Mouse (Mus musculus): ENCODE data around the gene Fam172a.

The Fam172a gene

DNA sequence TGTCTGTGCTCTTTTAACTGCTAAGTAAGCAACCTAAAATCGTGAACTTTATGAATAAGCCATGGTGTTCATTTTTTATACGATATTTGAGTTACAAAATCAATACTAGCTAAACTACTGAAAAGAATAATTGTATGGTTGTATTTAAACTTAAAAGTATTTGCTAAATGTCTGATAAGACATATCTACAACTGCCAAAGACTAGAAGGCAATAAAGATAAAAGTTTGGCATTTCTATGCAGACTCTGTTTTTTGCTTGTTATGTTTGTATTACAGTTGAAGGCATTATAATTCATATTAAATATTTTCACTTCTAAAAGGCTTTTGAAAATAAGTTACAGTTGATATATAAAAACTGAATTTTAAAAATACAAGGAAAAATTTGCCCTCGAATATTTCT is 274.4 kb downstream of the Fam172a start:
- no peak for DNase-seq (ENCODE audit: low spot score in 2 of 2)

DNA sequence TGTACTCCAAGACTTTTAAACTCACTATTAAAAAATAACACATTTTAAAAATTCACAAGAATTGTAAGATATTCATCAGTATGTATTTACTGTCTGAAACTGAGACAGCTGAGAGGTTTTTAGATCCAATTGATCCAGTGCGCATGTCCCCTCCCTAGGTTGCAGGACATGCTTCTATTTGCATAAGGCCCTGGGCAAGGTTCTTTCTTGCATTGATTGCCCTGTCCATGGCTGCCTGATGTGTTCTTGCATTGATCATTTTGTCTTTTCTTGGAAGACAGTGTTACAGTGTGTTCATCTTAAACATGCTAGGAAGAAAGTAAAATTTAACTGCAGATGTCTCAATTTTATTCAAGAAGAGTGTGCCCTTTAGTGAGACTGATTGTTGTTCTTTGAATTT is 275.3 kb downstream of the Fam172a start:
- DNase-seq (ENCODE audit: low spot score in 2 of 2), result no peak

DNA sequence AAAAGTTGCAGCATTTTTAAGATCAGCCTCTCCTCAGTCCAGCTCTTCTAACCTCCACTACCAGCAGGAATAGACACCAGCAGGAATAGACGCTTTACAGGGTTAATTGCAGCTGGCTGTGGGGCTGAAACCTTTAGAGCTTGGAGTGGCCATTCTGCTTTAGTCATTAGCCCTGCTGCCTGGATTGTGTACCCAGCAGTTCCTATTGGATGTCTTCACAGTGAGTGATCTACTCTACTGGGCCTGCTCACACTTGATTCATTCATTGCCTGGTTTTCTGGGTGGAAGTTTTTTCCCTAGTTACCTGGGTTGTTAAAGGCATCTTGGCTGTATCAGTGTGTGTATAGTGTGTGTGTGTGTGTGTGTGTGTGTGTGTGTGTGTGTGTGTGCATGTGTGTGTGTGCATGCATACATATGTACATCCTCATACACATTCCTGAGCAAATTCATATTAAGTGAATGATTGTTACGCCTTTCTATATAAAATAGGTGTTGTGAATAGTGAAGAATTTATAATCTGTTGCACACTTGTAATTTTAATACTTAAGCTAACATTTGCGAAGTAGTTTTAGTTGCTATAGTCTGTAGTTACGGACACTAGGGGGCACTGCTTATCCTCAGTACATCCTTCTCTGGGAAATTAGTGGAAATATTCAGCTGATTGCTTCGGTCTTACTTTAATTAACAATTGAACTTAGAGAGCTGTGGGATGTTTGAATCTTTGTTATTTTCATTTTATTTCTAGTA is 280.4 kb downstream of the Fam172a start:
- no peak for DNase-seq (ENCODE audit: low spot score in 2 of 2)

DNA sequence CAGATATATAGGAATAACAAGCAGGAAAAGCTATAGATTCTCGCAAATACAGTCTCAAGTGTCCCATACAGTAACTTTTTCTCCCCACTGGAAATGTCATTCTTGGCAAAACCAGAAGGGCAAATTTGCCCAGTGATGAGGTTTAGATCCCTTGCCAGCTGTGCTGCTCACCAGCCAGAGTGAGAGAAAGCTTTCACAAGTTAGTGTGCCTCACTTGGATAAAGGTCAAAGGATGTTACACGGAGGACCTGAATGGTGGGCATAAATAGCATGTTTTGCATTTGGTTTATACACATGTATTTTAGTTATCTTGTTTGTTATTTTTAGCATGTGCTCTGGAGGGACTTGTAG is 281.0 kb downstream of the Fam172a start:
- no peak for DNase-seq (ENCODE audit: low spot score in 2 of 2)

DNA sequence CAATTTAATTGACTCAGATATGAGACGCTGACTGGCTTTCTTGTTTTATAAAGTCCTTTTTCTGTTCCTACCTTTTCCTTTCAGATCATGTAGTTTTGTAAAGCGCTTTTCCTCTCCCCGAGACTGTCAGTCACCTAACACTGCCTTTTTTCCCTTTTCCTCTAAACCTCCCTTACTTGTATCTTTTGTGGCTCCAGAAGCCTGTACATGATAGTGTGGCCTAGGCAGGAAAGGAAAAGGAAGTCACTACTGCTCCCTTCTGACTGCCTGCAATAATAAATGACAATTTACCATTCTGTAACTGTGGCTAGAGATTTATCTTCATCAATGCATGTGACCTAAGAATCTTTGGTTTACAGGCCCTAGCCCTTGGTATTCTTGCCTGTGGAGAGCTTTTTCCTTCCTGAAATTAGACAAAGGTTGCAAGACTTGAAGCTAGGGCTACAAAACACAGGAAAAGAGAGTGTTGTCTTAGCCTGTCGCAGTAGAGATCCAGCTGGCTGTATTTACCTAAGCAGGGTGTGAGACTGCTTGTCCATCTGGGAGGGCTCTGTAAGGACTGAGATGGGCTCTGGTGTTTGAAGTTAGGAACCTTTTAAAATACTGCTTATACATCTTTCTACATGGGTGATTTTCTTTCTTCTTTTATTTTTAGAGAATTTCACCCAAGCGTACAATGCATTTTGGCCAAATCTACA is 289.5 kb downstream of the Fam172a start:
- DNase-seq (ENCODE audit: low spot score in 2 of 2), result no peak

DNA sequence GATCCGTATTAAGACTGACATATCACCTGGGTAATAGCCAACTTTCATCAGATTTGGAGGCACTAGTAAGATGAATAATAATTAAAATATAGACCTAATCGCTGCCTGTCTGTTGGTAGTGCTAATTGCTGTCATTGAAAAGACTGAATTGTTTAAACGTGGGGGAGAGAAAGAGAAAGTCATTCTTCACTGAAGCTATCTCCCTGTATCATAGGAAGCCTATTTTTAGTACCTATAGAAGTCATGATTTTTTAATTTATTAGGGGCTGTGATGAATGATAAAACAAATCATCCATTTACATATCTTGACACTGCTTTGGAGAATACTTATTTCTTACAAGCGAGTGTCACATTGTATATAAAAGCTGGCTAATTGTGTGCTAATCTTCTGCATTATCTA is 302.8 kb downstream of the Fam172a start:
- DNase-seq (ENCODE audit: low spot score in 2 of 2), result no peak

DNA sequence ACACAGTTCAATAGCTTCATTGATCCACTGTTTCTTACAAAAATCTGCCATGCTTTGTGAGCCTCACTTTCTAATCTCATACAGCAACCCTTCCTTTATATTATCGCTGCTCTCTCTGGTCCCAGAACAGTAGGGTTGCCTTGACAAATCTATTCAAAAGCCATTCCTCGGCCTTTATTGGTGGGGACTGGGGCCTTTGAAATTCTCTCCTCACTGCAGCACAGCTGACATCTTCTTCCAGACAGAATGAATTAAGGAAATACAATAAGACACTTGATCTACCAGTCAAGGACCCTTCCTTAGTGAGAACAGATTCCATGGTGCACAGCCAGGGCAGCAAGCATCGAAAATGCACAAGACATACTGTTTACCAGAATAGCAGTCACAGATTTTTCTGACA is 303.5 kb downstream of the Fam172a start:
- no peak for DNase-seq (ENCODE audit: low spot score in 2 of 2)

DNA sequence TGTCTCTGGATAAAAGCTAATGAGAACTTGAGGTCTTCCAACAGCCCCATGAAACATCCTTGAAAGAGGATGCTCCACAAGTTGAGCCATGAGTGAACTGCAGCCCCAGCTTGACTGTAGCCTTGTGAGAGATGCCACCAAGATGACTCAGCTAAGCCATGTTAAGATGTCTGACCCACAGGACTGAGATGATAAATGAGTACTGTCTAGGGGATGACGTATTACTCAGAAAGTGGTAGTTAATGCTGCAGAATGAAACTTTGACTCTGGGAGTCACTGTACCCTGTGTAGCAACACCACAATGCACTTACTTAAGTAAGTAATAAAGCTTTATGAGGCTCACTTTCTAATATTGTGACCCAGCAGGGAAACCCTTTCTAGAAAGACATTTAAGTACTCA is 308.3 kb downstream of the Fam172a start:
- no peak for DNase-seq (ENCODE audit: low spot score in 2 of 2)

DNA sequence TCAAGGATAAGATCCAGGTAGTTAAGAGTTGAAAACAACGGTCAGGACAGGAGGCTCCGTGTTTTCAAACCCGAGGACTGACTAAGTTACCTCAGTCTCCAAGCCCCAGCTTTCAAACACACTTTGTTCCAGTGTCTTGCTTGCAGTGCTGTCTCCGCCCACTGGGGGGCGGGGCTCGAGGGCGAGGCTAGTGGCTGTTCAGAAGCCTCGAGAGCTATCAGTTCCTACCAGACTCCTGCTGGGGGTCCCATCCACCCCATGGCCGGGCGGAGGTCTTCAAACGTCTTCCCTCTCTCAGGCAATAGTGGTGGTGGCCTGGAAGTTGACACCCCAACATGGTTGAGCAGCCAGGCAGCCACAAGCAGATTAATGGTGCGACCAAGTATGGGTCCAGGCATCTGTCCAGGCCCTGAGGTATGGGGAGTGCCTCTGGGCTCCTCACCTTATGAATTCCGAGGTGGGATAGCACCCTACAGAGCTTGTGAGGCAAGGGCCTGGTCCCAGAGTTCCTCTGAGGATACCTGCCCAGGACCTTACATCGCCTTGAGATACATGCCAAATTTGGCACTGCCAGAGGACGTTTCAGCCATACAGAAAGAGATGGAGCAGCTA is 323.0 kb downstream of the Fam172a start, which contains the start of gene Pou5f2:
TSS of gene Pou5f2 (plus strand) at position 220 of the 612 bp plus-strand sequence.
- DNase-seq (ENCODE audit: low spot score in 2 of 2), result peak in 1 of 2 experiments; percentile 4

DNA sequence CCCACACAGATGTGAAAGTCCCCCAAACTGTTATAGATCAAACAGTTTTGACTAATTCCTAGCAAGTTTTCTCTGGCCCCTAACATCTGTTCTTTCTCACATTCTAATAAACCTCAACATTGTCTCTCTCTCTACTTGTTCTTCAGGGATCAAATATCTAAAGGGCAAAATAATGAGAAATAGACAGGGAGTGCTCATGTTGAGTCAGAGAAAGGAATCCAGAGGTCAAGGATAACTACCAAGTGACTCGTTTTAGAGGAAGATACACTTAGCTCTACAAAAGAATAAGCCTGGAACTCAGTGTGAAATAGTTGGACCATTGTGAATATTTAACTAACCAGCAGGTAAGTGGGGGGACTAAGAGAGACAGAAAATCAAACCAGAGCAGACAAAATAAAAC is 331.0 kb downstream of the Fam172a start:
- DNase-seq (ENCODE audit: low spot score in 2 of 2), result no peak

DNA sequence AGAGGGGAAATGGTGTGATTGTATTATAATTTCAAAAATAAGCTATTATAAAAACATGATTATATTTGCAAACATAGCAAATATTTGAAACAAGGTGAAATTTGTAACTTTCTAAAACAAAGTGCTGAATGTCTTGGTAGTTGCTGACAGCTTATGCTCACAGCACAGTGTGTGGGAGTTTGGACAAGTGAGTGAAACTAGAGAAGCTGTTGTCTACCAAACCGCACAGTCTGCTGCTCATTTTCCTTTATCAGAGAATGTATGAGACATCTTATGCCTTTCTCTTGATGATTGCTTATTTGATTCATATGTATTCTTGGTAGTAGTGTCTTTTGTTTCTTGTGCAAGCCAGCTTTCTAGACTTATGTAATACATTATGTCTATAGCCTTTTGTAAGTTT is 335.4 kb downstream of the Fam172a start:
- no peak for DNase-seq (ENCODE audit: low spot score in 2 of 2)

DNA sequence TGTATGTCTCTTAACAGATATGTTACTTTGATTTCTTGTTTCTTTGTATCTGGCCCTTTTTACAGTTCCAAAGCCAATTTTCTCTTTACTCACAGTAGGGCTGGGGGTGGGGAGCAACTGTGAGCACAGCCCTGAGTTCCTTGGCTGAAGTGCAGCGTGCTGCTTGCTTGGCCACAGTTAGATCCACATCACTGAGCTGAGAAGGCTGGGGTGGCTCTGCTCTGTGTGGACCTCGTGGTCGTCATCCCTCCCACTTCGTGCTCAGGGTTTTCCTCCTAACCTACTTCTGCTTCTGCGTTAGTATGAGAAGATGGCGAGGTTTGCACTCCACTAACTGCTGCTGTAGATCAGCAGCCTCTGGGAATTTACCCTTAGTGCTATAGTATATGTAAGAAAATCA is 341.4 kb downstream of the Fam172a start:
- no peak for DNase-seq (ENCODE audit: low spot score in 2 of 2)

DNA sequence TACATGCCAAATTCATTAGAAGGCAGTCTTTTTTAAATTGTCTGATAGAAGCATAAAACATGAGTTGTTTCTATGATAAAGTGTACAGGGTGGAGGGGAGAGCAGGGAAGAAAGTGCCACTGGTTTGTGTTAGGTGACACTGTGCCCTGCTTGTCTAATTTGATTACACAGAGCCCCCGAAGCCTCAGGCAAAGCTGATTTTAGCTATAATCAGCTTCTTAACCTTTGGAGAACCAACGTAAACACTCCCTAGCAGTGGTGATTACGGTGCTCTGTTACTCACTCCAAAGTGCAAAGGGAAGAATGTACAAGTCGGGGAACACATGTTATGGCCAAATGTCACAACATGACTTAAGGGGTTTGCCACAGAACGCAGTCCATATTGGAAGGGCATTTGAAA is 343.3 kb downstream of the Fam172a start:
- DNase-seq (ENCODE audit: low spot score in 2 of 2), result no peak

DNA sequence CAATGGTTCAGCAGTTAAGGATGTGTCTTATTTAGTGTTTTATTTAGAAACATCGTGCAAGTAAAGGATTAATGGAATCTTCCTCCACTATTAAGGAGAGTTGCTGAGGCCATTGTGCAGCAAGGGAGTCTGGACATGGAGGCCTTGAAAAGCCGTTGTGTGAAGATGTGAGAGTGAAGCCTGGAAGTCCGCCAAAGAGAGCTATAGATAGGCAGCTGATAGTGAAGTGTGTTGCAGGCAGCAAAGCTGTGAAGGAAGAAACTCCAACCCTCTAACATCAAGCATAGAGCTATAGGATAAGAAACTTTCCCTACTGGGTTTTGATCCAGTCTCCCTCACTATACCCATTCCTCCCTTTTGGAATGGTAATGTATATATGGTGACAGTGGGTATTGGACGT is 385.9 kb downstream of the Fam172a start:
- DNase-seq (ENCODE audit: low spot score in 2 of 2), result no peak

DNA sequence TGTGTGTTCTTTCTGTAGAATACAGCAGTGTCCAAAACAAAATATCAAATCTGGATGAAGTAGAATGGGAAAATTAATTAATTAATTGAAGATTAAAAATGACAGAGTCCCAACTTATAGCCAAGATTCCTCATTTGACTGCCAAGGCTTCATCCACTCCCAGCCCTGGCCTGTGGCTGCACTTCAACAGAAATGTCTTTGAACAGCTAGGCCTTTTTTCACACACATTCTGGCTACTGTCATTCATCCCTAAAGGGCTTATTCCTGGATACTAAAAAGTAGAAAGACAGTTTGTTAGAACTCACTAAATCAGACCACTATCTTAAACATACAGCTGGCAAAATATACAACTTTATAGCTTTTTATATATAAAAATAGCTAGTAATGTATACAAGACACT is 388.9 kb downstream of the Fam172a start:
- no peak for DNase-seq (ENCODE audit: low spot score in 2 of 2)

DNA sequence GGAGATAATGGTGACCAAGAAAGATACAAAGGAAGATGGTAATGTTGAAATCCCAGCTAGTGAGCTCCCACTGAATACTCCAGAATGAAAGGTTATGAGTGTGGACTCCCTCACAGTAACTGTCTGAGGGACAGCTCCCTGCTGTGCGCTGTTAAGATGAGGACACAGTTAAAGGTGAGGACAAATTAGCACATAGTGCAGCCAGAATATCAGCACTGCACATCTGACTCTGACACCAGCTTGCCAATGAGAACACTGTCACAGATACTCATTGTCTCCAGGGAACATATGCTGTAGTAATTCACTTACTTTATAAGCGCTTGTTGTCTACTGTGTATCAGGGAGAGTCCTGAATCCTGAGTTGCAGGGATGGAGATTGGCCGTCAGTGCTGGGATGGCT is 390.1 kb downstream of the Fam172a start:
- DNase-seq (ENCODE audit: low spot score in 2 of 2), result no peak

DNA sequence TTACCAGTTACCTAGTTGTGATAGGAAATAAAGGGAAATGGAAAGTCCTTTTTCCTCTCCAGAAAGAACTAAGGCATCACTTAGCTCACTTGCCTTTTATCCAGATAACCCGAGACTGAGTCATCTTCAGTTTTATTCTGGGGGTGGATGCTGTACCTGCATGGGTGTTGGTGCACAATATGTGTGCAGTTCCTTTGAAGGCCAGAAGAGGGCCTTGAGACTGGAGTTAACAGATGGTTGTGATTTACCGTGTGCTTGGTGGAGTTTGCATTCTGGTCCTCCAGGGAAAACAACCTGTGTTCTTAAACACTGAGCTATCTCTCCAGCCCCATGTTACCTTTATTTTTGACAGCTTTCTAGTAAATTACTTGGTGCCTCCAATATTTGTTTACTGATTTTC is 392.5 kb downstream of the Fam172a start:
- no peak for DNase-seq (ENCODE audit: low spot score in 2 of 2)

DNA sequence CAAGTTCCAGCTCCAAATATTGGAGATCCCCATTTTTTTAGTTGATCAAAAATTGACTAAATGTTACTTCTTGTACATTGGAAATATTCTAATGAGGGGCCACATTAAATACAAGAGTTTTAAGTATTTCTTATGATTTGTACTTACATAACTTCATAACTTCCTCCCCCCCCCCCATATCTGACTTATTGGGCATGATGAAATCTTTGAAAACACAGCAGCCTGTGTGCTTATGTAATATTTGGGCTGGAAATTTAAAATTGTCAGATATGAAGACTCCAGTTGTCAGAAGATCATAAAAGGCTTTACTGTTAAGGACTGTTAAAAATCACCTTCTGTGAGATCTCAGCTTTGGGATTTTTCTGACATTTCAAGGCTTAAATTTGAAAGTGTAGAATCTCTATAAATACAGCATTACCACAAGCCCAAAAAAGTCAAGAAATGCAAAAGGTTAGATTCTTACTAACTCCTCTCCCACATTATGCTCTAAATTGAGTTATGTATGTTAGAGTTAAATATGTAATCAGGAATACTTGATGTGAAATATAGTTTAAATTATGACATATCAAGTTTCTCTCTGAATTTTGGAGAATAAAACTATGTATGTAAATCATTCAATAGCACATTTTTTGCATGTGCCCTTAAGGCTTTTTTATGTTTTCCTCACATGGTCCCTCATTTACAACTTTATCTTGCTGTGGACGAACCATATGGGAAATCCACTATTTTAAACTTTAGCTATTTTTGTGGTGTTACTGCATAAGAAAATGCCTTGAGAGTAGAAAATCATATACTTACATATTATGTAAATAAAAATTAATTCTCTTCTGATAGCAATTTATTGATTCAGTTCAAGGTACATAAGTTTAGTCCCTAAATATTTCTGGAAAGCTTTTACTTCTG is 393.5 kb downstream of the Fam172a start:
- no peak for DNase-seq (ENCODE audit: low spot score in 2 of 2)

DNA sequence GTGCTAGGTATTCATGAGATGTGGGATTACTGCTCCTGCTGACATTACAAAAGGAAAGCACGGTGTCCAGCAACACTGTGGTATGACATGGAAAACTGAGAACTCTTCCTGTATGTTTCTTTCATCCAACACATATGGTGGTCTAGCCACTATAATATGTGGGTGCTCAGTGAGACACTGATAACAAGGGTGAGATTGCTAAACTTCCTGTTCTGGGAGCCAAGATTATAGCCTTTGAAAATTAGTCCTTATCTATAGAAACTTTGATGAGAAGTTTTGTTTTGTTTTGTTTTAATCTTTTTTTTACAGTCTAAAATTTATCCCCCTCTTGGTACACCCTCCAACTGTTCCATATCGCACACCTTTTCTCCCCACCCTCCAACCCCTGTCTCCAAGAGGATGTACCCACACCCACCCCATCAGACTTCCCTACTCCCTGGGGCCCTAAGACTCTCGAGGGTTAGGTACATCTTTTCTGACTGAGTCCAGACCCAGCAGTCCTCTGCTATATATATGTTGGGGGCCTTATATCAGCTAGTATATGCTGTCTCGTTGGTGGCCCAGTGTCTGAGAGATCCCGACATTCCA is 397.1 kb downstream of the Fam172a start:
- no peak for DNase-seq (ENCODE audit: low spot score in 2 of 2)

DNA sequence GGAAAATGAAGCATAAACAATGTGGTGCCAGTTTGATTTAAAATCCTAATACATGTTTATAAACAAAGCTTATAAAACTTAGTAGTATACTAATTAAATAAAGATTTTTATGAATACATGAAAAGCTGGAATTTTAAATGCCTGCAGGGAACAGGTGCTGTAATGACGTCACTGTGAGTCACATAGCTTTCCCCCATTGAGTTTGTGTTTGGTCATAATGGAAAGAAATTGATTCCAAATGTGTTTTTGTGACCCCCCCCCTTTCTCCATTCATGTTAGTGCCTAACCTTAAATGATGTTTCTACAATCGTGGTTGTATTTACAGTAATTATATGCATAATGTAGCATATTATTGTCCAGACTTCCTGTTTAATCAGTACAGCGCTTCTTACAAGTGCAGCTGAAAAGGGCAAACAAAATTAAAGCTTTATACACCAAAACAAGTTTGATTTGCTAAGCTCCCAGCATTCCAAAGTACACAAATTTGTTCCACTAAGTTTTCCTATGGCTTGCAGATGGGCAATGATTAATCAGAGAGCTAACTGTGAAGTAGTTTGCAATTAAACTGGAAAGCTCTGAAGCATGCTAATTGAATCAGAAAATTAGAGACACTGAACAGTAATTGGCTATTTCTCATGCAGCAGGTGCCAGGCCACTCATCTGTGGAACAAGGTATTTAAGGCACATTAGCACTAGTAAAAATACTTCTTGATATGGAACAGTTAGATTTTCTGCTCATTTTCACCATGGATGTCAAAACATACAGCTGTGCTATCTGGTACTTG is 398.1 kb downstream of the Fam172a start:
- DNase-seq (ENCODE audit: low spot score in 2 of 2), result no peak

DNA sequence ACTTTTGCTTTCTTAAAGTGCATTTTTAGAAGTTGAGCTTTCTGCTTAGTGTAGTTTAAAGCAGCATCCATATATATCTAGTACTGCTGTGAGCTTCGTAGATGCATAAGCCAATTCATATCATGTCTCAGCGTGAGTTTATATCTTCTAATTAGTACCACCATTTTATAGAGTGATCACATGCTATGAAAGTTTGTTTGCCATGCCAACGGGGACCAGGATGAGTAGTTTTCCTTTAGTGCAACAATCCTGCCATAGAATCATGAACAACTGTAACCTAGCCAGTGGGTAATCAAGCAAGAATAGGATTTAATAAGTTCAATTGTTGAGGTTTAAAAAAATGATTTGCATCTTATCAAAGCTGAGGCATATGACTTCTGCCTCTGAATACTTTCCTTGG is 398.8 kb downstream of the Fam172a start:
- no peak for DNase-seq (ENCODE audit: low spot score in 2 of 2)

Measured in spleen, postnatal 14 days (tissue).